Mouse (Mus musculus): Measurements from ENCODE around the gene Myzap.
"Not testable (repeated sequence)": the region's sequence is repeated elsewhere in the genome, so short reads cannot be mapped to it uniquely, and the experiment has no call there.

Myzap gene

DNA sequence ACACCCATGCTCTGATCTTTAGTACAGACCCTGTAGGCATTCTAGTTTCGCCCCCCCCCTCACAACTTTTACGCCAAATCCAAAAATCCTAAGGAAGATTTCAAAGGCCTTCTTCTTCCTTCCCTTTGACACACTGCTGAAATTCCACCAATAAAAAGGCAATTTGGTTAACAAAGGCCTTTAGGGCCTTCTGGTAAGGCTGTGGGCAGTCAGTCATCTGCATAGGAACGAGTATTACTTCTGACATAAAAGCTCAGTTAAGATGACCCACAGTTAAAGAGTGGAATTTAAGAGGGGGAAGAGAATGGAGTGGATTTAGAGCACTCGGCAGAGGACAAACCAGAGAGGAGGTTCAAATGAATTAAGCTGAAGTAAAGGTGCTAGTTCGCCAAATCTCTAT is 98.4 kb downstream of the Myzap start:
- no peak for DNase-seq (ENCODE audit: low read depth, low spot score)
- no peaks in the 10 kb centered on the region for H3K27me3 ChIP-seq (ENCODE audit: control insufficient read depth, insufficient read depth, low read length, poor library complexity, severe bottlenecking)
- H3K36me3 ChIP-seq (ENCODE audit: control insufficient read depth, insufficient read depth, low read length, poor library complexity, severe bottlenecking) = no peaks in the 10 kb centered on the region; the same call in 1 of the 2 replicates

DNA sequence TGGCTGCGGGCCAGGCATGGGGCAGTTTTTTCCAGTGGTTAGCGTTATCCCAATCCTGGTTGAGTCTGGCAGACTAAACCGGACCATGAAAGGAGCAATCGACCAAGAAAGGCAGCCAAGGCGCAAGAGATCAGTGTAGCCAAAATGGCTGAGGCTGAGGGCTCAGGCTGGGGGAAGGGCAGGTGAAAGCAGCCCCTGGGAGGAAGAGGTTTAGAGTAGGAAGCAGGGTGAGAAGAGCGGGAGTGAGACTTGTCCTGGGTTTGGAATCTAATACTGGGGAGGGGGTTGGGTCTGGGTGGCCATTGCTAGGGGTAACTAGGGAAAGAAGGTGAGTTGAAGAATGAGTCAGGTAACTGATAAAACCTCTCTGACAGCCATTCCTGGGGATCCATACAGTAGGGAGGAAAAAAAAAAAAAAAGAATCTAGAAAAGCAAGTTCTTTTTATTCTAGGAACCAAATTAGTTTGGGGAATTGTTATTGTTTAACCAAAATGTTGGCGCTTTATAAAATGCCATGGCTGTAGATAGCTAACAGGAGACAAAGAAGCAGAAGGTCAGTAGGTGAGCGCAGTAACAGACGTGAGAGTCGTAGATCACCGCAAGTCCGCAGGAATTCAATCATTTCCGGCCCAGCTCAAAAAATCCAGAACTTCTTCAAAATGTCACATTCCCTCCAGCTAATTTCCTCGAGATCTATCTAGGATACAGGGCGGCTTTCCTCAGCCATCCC is 99.7 kb downstream of the Myzap start:
- no peaks in the 10 kb centered on the region for H3K27me3 ChIP-seq (ENCODE audit: control insufficient read depth, insufficient read depth, low read length, poor library complexity, severe bottlenecking)
- no peaks in the 10 kb centered on the region; the same call in 1 of the 2 replicates for H3K36me3 ChIP-seq (ENCODE audit: control insufficient read depth, insufficient read depth, low read length, poor library complexity, severe bottlenecking)
- no peak for DNase-seq (ENCODE audit: low read depth, low spot score)

DNA sequence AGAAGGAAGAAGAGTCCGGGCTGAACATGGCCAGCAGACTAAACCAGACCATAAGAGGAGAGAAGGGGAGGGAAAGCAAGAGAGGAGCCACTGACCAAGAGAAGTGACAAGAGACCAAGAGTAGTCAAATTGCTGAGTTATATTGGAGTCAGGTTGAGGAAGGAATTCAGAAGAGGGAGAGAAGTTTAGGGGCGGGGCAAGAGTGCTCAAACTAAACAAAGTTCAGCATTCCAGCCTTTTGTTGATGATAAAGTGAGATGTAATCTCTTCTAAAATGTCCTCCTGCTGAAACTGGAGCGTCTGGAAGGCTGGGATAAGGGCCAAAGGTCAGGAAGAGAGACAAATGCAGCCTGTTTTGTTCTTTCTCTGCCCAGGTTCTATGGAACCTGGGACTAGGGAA is 102.1 kb downstream of the Myzap start:
- no peak for DNase-seq (ENCODE audit: low read depth, low spot score)
- no peaks in the 10 kb centered on the region; the same call in 1 of the 2 replicates for H3K36me3 ChIP-seq (ENCODE audit: control insufficient read depth, insufficient read depth, low read length, poor library complexity, severe bottlenecking)

DNA sequence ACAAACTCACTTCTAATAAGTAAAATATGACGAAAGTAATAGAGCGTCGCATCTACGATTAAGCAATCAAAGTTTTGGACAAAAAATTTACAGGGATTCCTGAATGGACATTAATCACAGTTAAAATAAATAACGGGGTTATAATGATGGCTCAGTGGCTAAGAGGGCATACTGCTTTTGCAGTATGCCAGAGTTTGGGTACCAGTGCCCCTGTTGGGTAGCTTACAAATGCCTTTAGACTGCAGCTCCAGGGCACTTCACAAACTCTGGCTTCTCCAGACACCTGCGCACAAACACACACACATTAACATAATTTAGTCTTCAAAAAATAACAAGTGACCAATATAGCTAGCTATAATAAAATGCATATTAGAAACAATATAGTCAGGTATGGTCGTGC is 106.0 kb downstream of the Myzap start:
- Histone ChIP-seq H3K27me3 (ENCODE audit: control insufficient read depth, insufficient read depth, low read length, poor library complexity, severe bottlenecking) (no peaks in the 10 kb centered on the region), H3K36me3 (ENCODE audit: control insufficient read depth, insufficient read depth, low read length, poor library complexity, severe bottlenecking) (peaks cover 6% of the 10 kb centered on the region)
- DNase-seq (ENCODE audit: low read depth, low spot score) = no peak

More for the DNA sequence above, 102.1 kb downstream of the Myzap start:
- no peaks in the 10 kb centered on the region for H3K27me3 ChIP-seq (ENCODE audit: control insufficient read depth, insufficient read depth, low read length, poor library complexity, severe bottlenecking)

DNA sequence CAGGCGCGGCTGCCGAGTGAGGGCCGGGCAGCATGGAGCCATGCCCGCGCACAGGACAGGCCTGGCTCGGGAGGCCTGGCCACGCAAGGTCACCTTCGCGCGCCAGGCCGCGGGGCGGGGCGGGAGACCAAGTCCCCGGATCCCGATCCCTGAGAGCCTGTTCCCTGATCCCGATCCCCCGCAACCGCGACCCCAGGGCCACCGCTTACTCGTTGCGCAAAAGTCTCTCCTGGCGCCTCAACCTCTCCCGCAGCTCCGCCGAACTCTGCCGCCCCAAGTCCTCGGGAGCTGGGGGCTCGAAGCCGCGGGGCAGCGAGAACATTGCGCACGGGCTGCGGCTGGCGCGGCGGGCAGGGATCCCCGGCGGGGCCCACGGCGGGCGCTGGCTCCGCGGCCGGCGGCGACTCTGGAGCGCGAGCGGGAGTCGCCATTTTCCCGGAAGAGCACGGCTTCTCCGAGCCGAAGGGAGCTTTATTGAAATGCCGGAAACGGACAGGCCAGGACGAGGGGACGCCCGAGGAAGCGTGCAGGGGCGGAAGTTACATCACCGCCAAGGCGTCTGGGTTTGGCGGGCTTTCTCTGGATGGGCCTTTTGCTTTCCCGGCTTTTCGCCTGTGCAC is 106.6 kb downstream of the Myzap start, which contains the start of gene Polr2m:
TSS of gene Polr2m (minus strand) at position 461 of the 620 bp plus-strand sequence.
- Histone ChIP-seq H3K36me3 (ENCODE audit: control insufficient read depth, insufficient read depth, low read length, poor library complexity, severe bottlenecking) (peaks cover 11% of the 10 kb centered on the region), H3K27me3 (ENCODE audit: control insufficient read depth, insufficient read depth, low read length, poor library complexity, severe bottlenecking) (no peaks in the 10 kb centered on the region)
- peak; percentile 92 for DNase-seq (ENCODE audit: low read depth, low spot score)

DNA sequence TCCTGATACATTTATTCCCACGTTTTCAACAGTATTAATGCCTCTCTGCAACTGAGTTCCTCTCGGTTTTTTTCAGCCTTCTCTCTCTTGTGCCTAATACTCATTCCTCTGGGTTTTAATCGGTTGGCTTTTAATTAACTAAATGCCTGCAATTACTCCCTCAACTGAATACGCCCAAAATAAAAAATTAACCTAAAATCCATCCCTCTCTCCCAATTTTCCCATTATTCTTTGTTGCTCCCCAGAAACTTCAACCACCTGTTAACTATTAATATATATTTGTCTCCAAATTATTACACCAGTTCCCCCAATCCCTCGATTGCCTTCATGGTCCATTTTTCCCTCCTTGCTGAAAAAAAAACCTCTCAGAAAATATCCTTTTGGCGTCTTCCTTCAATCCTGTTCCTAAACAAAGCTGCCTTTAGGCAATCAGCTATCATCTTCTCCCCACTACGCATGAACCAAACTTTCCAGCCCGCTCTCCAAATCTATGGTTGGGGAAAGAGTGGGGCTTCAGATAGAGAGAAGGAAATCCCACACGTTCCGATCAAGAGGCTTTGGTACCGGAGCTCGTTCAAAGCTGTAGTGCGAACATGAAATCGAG is 107.2 kb downstream of the Myzap start:
- H3K36me3 ChIP-seq (ENCODE audit: control insufficient read depth, insufficient read depth, low read length, poor library complexity, severe bottlenecking) = peaks cover 11% of the 10 kb centered on the region
- no peak for DNase-seq (ENCODE audit: low read depth, low spot score)
- no peaks in the 10 kb centered on the region for H3K27me3 ChIP-seq (ENCODE audit: control insufficient read depth, insufficient read depth, low read length, poor library complexity, severe bottlenecking)

DNA sequence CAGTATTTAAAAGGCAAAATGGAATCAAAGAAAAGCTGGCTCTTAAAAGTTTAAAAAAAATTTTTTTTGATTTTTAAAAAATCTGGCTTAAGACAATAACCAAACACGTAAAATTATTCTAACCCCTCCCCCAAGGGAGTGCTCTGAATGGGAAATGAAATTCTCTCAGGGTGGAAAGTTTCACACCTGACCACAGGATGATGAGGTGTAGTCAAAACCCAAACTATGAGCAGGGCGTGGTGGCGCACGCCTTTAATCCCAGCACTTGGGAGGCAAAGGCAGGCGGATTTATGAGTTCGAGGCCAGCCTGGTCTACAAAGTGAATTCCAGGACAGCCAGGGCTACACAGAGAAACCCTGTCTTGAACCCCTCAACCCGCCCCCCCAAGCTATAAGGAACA is 108.3 kb downstream of the Myzap start:
- H3K36me3 ChIP-seq (ENCODE audit: control insufficient read depth, insufficient read depth, low read length, poor library complexity, severe bottlenecking) = peaks cover 13% of the 10 kb centered on the region
- not testable (repeated sequence) for H3K27me3 ChIP-seq (ENCODE audit: control insufficient read depth, insufficient read depth, low read length, poor library complexity, severe bottlenecking)
- DNase-seq (ENCODE audit: low read depth, low spot score) = peak; percentile 71

DNA sequence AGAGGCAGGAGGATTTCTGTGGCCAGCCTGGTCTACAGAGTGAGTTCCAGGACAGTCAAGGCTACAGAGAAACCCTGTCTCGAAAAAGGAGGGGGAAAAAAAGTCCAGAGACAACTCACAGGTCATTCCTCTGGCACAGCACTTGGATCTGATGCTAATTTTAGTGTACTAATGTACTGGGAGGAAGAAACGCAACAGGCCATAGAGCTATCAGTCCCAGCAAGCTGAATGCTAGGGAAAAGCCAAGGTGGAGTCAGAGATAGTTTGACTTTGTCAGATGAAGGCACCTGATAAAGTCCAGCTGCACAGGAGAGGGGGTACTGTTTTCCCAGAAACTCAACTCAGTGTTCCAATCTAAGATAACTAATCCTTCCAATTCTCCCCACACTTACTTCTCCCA is 111.9 kb downstream of the Myzap start:
- Histone ChIP-seq H3K36me3 (ENCODE audit: control insufficient read depth, insufficient read depth, low read length, poor library complexity, severe bottlenecking) (peaks cover 24% of the 10 kb centered on the region), H3K27me3 (ENCODE audit: control insufficient read depth, insufficient read depth, low read length, poor library complexity, severe bottlenecking) (no peaks in the 10 kb centered on the region)
- no peak for DNase-seq (ENCODE audit: low read depth, low spot score)

DNA sequence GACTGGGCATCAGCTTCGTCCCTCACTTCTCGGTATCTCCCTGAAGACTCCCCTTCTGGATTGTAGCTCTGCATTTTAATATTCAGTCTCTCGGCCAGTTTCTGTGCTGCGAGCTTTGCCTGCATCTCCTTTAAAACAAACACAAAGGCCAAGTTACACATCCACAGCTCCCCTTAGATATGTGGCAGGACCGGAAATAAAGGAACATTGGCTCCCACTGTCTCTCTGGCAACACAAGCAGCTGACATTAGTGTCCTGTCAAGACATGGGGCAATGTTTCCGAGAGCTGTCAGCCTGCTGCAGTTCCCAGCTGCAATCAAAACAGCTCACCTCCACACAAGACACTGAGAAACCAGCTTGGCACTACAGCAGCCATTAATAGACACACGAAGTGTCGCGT is 112.7 kb downstream of the Myzap start:
- Histone ChIP-seq H3K36me3 (ENCODE audit: control insufficient read depth, insufficient read depth, low read length, poor library complexity, severe bottlenecking) (peaks cover 24% of the 10 kb centered on the region), H3K27me3 (ENCODE audit: control insufficient read depth, insufficient read depth, low read length, poor library complexity, severe bottlenecking) (no peaks in the 10 kb centered on the region)
- DNase-seq (ENCODE audit: low read depth, low spot score) = no peak

DNA sequence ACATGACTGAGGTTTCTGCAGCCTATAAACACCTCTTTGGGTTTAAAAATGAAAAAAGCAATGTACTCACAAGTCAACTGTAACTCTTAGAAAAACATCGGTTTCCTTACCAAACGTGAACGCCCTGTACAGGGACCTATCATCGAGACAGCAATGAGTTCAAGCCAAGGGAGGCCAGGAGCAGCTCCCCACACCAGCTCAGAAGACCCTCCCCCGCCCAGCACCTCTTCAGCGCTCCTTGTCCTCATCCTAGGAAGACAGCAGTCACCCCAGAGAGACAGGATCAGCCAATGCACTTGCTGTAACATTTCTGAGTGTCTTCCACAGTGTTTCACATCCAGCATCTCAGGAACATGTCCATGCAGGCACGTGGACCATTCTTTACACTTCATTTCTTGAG is 113.6 kb downstream of the Myzap start:
- peaks cover 24% of the 10 kb centered on the region for H3K36me3 ChIP-seq (ENCODE audit: control insufficient read depth, insufficient read depth, low read length, poor library complexity, severe bottlenecking)

DNA sequence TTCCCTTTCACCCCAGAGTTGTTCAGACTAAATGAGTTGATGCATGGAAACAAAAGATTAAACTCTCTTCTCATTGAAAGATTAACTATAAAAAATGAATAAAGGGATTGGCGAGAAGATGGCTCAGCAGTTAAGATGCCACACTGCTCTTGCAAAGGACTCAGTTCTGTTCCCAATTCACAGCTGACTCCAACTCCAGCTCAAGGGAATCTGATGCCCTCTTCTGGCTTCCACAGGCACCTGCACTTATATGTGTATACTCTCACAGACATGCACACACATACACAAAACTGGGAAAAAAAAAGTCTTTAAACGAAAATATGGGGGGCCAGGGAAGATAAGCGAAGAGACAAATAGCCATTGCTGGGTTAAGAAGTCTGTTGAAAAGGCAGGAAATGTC is 115.6 kb downstream of the Myzap start:
- H3K36me3 ChIP-seq (ENCODE audit: control insufficient read depth, insufficient read depth, low read length, poor library complexity, severe bottlenecking) = peaks cover 22% of the 10 kb centered on the region
- H3K27me3 ChIP-seq (ENCODE audit: control insufficient read depth, insufficient read depth, low read length, poor library complexity, severe bottlenecking) = no peaks in the 10 kb centered on the region
- no peak for DNase-seq (ENCODE audit: low read depth, low spot score)

More for the DNA sequence above, 113.6 kb downstream of the Myzap start:
- no peak for DNase-seq (ENCODE audit: low read depth, low spot score)
- H3K27me3 ChIP-seq (ENCODE audit: control insufficient read depth, insufficient read depth, low read length, poor library complexity, severe bottlenecking) = no peaks in the 10 kb centered on the region

DNA sequence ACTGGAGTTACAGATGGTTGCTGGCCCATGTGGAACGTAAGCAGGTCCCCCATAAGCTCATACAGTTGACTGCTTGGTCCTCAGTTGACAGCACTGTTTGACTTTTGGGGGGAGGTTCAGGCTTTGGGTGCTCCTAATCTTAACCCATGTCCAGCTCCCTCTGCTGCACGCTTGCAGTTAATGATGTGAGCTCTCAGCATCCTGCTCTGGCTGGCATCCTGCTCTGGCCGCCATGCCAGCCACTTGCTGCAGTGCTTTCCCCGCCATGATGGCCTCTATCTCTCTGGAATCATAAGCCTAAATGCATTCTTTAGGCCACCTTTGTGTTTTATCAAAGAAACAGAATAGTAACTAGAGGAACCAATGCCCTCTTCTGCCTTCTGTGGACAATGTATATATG is 116.6 kb downstream of the Myzap start:
- H3K27me3 ChIP-seq (ENCODE audit: control insufficient read depth, insufficient read depth, low read length, poor library complexity, severe bottlenecking) = no peaks in the 10 kb centered on the region
- peaks cover 13% of the 10 kb centered on the region for H3K36me3 ChIP-seq (ENCODE audit: control insufficient read depth, insufficient read depth, low read length, poor library complexity, severe bottlenecking)
- DNase-seq (ENCODE audit: low read depth, low spot score) = no peak

DNA sequence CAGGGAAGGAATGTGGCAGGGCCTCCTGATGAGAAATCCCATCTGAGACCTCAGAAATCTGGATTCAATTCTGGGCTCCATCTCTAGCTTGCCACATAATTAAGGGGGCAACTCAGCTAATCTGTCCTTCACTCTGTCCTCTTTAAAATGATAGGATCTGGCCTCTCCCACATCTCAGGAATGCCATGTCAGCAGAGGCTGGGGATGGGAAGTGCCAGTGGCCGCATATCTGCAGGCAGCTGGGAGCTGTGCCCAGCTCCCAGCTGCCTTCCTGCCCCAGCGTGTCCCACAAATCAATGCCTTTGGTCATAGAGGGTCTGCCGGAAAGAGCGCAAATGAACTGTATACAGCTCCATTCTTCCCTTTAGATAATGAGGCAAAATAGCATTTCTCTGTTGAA is 124.7 kb downstream of the Myzap start:
- no peak for DNase-seq (ENCODE audit: low read depth, low spot score)
- Histone ChIP-seq H3K36me3 (ENCODE audit: control insufficient read depth, insufficient read depth, low read length, poor library complexity, severe bottlenecking) (no peaks in the 10 kb centered on the region), H3K27me3 (ENCODE audit: control insufficient read depth, insufficient read depth, low read length, poor library complexity, severe bottlenecking) (no peaks in the 10 kb centered on the region)

DNA sequence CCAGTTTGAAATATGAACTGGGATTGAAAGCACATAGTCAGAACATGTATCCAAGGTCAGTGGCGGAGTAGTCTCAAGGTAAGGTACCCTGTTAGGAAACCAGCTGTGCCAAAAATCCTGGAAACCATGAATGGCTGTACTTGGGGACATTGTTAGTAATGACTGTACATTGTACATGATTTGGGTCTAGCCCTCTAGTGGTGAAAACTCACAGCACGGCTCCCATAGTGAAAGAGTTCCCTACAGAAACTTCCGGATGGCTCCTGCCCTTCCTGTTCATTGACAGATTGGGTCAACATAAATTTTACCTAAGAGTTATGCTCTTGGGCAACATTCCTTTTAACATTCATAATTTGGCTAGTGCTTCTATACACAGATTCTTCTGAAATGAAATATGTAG is 126.0 kb downstream of the Myzap start:
- Histone ChIP-seq H3K27me3 (ENCODE audit: control insufficient read depth, insufficient read depth, low read length, poor library complexity, severe bottlenecking) (no peaks in the 10 kb centered on the region), H3K36me3 (ENCODE audit: control insufficient read depth, insufficient read depth, low read length, poor library complexity, severe bottlenecking) (no peaks in the 10 kb centered on the region)
- DNase-seq (ENCODE audit: low read depth, low spot score) = peak; percentile 22

DNA sequence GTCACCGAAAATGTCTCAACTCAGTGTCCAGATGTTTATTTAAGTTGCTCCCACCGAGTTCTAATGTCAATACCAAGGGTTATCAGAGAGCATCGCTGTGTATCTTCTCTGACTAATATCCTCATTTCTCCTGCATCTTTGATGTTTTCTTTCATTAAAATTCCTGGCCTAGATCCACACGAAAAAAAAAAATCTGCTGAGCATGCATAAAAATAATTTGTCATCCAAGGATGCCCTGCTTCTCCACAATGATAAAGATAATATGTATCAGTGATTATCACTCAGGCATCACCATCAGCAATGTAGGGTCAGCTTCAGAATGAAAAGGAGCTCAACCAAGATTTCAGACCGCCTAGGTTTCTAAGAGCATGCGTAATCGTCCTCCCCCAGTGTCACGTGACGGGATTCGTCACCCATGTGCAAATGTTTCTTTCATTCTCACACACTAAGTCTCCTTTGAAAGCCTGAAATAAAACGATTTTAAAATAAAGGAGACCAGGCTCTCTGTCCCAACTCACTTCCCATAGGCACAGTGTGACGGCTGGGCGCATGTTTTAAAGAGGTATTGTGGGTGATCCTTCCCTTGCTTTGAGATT is 129.0 kb downstream of the Myzap start:
- no peak for DNase-seq (ENCODE audit: low read depth, low spot score)

More for the DNA sequence above, 129.0 kb downstream of the Myzap start:
- H3K36me3 ChIP-seq (ENCODE audit: control insufficient read depth, insufficient read depth, low read length, poor library complexity, severe bottlenecking) = no peaks in the 10 kb centered on the region
- no peaks in the 10 kb centered on the region for H3K27me3 ChIP-seq (ENCODE audit: control insufficient read depth, insufficient read depth, low read length, poor library complexity, severe bottlenecking)
